Mouse (Mus musculus): ENCODE measurements at regions not wholly inside any gene's neighbourhood (a gene's known extent, or its start where the extent isn't known, plus 50 kb on each side); places are given as distances from the start of the nearest gene placed in this dataset.

GRCm38 (mm10) chr2:106487335-106488082 lies 205.6 kb upstream of the Mpped2 start:
- TF ChIP-seq CTCF (IDR thresholded peaks at IDR 0.05; ENCODE audit: low read depth, low read length) (no peak), GATA1 (IDR thresholded peaks at IDR 0.05; ENCODE audit: borderline replicate concordance, low read length) (no peak)

Measured in G1E (cell line).